Mouse (Mus musculus) MEL (cell line): ENCODE measurements around the gene Fgfr2. TPM values are rescaled to one million over a fixed set of nuclear protein-coding genes. Genes with fewer than 3 reads are reported as not detected.
A peak's percentile ranks its signal among the peaks of the same experiment; 100 is the strongest.

Experiments
- DNase-seq: peaks from one replicate; pipeline ENCODE4 v3.0.0; 2011; ENCODE audit warnings: low read depth, low spot score
- H3K27ac ChIP-seq: 2 replicates; pipeline ENCODE4 v1.5.1; 2012; ENCODE audit warnings: low read depth, mild to moderate bottlenecking, control low read depth, low read length, moderate library complexity; ENCODE audit not compliant: control insufficient read depth
- H3K27me3 ChIP-seq, 2 experiments: fragments of 150-350 bp in 1 of 2; sonication (generic) in 1 of 2; 2 replicates each; pipeline ENCODE4 v1.6.1; 2012; ENCODE audit warnings: low read length in 2 of 2, mild to moderate bottlenecking in 2 of 2, improper control_type of control experiment in 1 of 2, moderate library complexity in 1 of 2; ENCODE audit not compliant: insufficient read depth in 2 of 2, control insufficient read depth in 1 of 2
- H3K36me3 ChIP-seq, 2 experiments: 2 replicates each; pipeline ENCODE4 v1.6.1; 2012 to 2014; ENCODE audit warnings: low read length in 2 of 2, improper control_type of control experiment in 1 of 2, inconsistent platforms in 1 of 2, mild to moderate bottlenecking in 1 of 2; ENCODE audit not compliant: insufficient read depth in 2 of 2, control insufficient read depth in 1 of 2
- H3K4me1 ChIP-seq, 2 experiments: fragments of 150-350 bp in 1 of 2; sonication (generic) in 1 of 2; 2 replicates each; pipeline ENCODE4 v1.6.1; 2012; ENCODE audit warnings: low read length in 2 of 2, improper control_type of control experiment in 1 of 2, mild to moderate bottlenecking in 1 of 2; ENCODE audit not compliant: insufficient read depth in 2 of 2, control insufficient read depth in 1 of 2
- H3K4me3 ChIP-seq, 2 experiments: fragments of 150-350 bp in 1 of 2; sonication (generic) in 1 of 2; 2 replicates each; pipeline ENCODE4 v1.5.1; 2012; ENCODE audit warnings: low read depth in 2 of 2, low read length in 2 of 2, mild to moderate bottlenecking in 2 of 2, moderate library complexity in 2 of 2, control low read depth in 1 of 2, improper control_type of control experiment in 1 of 2; ENCODE audit not compliant: control insufficient read depth in 1 of 2, insufficient read depth in 1 of 2
- H3K79me2 ChIP-seq: 2 replicates; pipeline ENCODE4 v1.6.1; 2012; ENCODE audit warnings: mild to moderate bottlenecking, low read length, moderate library complexity; ENCODE audit not compliant: control insufficient read depth, poor library complexity, insufficient read depth
- H3K9ac ChIP-seq: 2 replicates; pipeline ENCODE4 v1.6.1; 2012; ENCODE audit warnings: low read depth, mild to moderate bottlenecking, control low read depth, low read length, moderate library complexity; ENCODE audit not compliant: control insufficient read depth, poor library complexity, severe bottlenecking
- H3K9me3 ChIP-seq: fragments of 150-350 bp; sonication (generic); replicated peaks from 2 replicates; pipeline ENCODE4 v1.6.1; 2012; ENCODE audit warnings: mild to moderate bottlenecking, low read length, improper control_type of control experiment, moderate library complexity; ENCODE audit not compliant: insufficient read depth
- BHLHE40 ChIP-seq: IDR thresholded peaks from 2 replicates; pipeline ENCODE4 v1.6.1; 2012; ENCODE audit warnings: low read depth, mild to moderate bottlenecking, inconsistent platforms, low read length, improper control_type of control experiment, borderline replicate concordance
- CHD2 ChIP-seq: IDR thresholded peaks from 2 replicates; pipeline ENCODE4 v1.6.1; 2011; ENCODE audit warnings: low read length, improper control_type of control experiment
- CTCF ChIP-seq, 3 experiments: IDR thresholded peaks in 2 of 3; conservative IDR thresholded peaks in 1 of 3; 2 replicates each; pipeline ENCODE4 v1.5.1; 2011 to 2012; ENCODE audit warnings: low read length in 3 of 3, low read depth in 2 of 3, mild to moderate bottlenecking in 2 of 3, improper control_type of control experiment in 1 of 3, inconsistent platforms in 1 of 3, mixed read lengths in 1 of 3, moderate library complexity in 1 of 3; ENCODE audit not compliant: control insufficient read depth in 1 of 3, insufficient read depth in 1 of 3, poor library complexity in 1 of 3, severe bottlenecking in 1 of 3
- ELF1 ChIP-seq: IDR thresholded peaks from 2 replicates; pipeline ENCODE4 v1.6.1; 2014; ENCODE audit warnings: low read depth, mild to moderate bottlenecking, inconsistent platforms, low read length, improper control_type of control experiment, moderate library complexity
- EP300 ChIP-seq, 2 experiments: IDR thresholded peaks; 2 replicates each; pipeline ENCODE4 v1.6.1; 2011; ENCODE audit warnings: improper control_type of control experiment in 2 of 2, low read length in 2 of 2, low read depth in 1 of 2, mild to moderate bottlenecking in 1 of 2
- ETS1 ChIP-seq: IDR thresholded peaks from 2 replicates; pipeline ENCODE4 v1.6.1; 2012; ENCODE audit warnings: low read depth, mild to moderate bottlenecking, inconsistent platforms, low read length, improper control_type of control experiment, moderate library complexity
- GATA1 ChIP-seq: IDR thresholded peaks from 2 replicates; pipeline ENCODE4 v1.6.1; 2011; ENCODE audit warnings: low read depth, low read length, improper control_type of control experiment
- JUND ChIP-seq: IDR thresholded peaks from 2 replicates; pipeline ENCODE4 v1.6.1; 2011; ENCODE audit warnings: low read depth, mild to moderate bottlenecking, improper control_type of control experiment, low read length
- KAT2A ChIP-seq: conservative IDR thresholded peaks from 2 replicates; pipeline ENCODE4 v1.6.1; 2012; ENCODE audit warnings: low read depth, low read length, improper control_type of control experiment, inconsistent platforms
- MAZ ChIP-seq: IDR thresholded peaks from 2 replicates; pipeline ENCODE4 v1.6.1; 2012; ENCODE audit warnings: low read depth, mild to moderate bottlenecking, inconsistent platforms, low read length, improper control_type of control experiment
- MXI1 ChIP-seq: IDR thresholded peaks from 2 replicates; pipeline ENCODE4 v1.6.1; 2011; ENCODE audit warnings: mild to moderate bottlenecking, low read depth, low read length, improper control_type of control experiment
- MYC ChIP-seq: IDR thresholded peaks from 2 replicates; pipeline ENCODE4 v1.6.1; 2011; ENCODE audit warnings: low read depth, mild to moderate bottlenecking, low read length, improper control_type of control experiment, moderate library complexity
- POLR2A ChIP-seq, 2 experiments: IDR thresholded peaks; 2 replicates each; pipeline ENCODE4 v1.6.1; 2011 to 2012; ENCODE audit warnings: low read length in 2 of 2, mild to moderate bottlenecking in 2 of 2, control low read depth in 1 of 2, improper control_type of control experiment in 1 of 2, low read depth in 1 of 2, moderate library complexity in 1 of 2; ENCODE audit not compliant: control insufficient read depth in 1 of 2, insufficient read depth in 1 of 2, poor library complexity in 1 of 2
- POLR2AphosphoS2 ChIP-seq: IDR thresholded peaks from 2 replicates; pipeline ENCODE4 v1.6.1; 2011; ENCODE audit warnings: low read length, improper control_type of control experiment
- RAD21 ChIP-seq: IDR thresholded peaks from 2 replicates; pipeline ENCODE4 v1.6.1; 2011; ENCODE audit warnings: mild to moderate bottlenecking, low read depth, low read length, improper control_type of control experiment
- RCOR1 ChIP-seq: IDR thresholded peaks from 2 replicates; pipeline ENCODE4 v1.6.1; 2012; ENCODE audit warnings: low read depth, mild to moderate bottlenecking, inconsistent platforms, low read length, improper control_type of control experiment
- SIN3A ChIP-seq: IDR thresholded peaks from 2 replicates; pipeline ENCODE4 v1.6.1; 2012; ENCODE audit warnings: low read length, improper control_type of control experiment, inconsistent platforms
- SMC3 ChIP-seq: IDR thresholded peaks from 2 replicates; pipeline ENCODE4 v1.6.1; 2011; ENCODE audit warnings: low read depth, low read length, improper control_type of control experiment
- TAL1 ChIP-seq: IDR thresholded peaks from 2 replicates; pipeline ENCODE4 v1.6.1; 2012; ENCODE audit warnings: mild to moderate bottlenecking, inconsistent platforms, low read length, moderate library complexity, mixed read lengths
- TBP ChIP-seq: IDR thresholded peaks from 2 replicates; pipeline ENCODE4 v1.8.0; 2011; ENCODE audit warnings: low read depth, low read length, improper control_type of control experiment
- TCF12 ChIP-seq: IDR thresholded peaks from 2 replicates; pipeline ENCODE4 v1.6.1; 2014; ENCODE audit warnings: low read depth, mild to moderate bottlenecking, inconsistent platforms, low read length, improper control_type of control experiment, moderate library complexity
- ZC3H11A ChIP-seq: IDR thresholded peaks from 2 replicates; pipeline ENCODE4 v1.6.1; 2012; ENCODE audit warnings: low read depth, mild to moderate bottlenecking, inconsistent platforms, low read length, improper control_type of control experiment
- ZKSCAN1 ChIP-seq: IDR thresholded peaks from 2 replicates; pipeline ENCODE4 v1.6.1; 2012; ENCODE audit warnings: low read depth, mild to moderate bottlenecking, inconsistent platforms, low read length, improper control_type of control experiment, moderate library complexity
- ZMIZ1 ChIP-seq: IDR thresholded peaks from 2 replicates; pipeline ENCODE4 v1.6.1; 2012; ENCODE audit warnings: low read depth, mild to moderate bottlenecking, inconsistent platforms, low read length, improper control_type of control experiment, moderate library complexity
- ZNF384 ChIP-seq: IDR thresholded peaks from 2 replicates; pipeline ENCODE4 v1.6.1; 2012; ENCODE audit warnings: low read depth, mild to moderate bottlenecking, inconsistent platforms, low read length, improper control_type of control experiment
- polyA plus RNA-seq, 2 experiments: library from polyadenylated mRNA; stranded (reverse) in 1 of 2; unstranded in 1 of 2; fragments of >175 nt in 1 of 2; fragments of >200 nt in 1 of 2; gene quantifications; 2 replicates each; pipeline versions ENCODE4 v1.2.1 to v1.2.4; 2012; ENCODE audit warnings: low replicate concordance in 2 of 2, low read depth in 1 of 2; ENCODE audit not compliant: insufficient read length in 2 of 2, insufficient read depth in 1 of 2, missing spikeins in 1 of 2
- total RNA-seq: library from RNA; depleted of rRNA; stranded (reverse); fragments of 300-350 nt; gene quantifications from 2 replicates; pipeline ENCODE4 v1.2.3, GENCODE M21; 2012

Gene Fgfr2
- total and polyA plus RNA-seq, 3 experiments = not detected

DNA sequence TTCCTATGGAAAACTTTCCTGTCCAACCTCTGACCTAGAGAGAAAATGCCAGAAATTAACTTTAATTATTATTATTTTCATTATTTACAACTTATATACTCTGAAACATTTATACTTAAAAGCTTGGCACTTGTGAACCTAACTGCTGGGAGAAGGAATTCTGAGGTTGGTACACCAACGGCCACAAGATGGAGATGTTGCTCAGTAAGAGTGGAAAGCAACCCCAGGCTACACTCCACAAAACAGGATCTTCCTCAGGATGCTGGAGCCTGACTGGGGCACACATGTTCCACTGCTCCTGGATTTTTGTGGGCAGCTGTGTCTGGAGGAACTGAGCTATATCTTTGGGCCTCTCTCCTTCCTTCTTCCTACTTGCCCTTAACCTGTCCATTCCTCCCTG lies 1690.9 kb downstream of the Fgfr2 start:
- Histone ChIP-seq H3K36me3 (no peaks in the 10 kb centered on the region), H3K27me3 (no peaks in the 10 kb centered on the region), H3K4me3 (no peak overlapping the region), H3K27ac (no peak overlapping the region), H3K9ac (no peak overlapping the region), H3K9me3 (no peaks in the 10 kb centered on the region), H3K79me2 (no peaks in the 10 kb centered on the region), H3K4me1 (no peaks in the 10 kb centered on the region)
- DNase-seq = peak; percentile 59
- TF ChIP-seq CTCF (IDR thresholded peaks at IDR 0.05 in 2 of 3, conservative IDR thresholded peaks at IDR 0.05 in 1 of 3; ENCODE audit: control insufficient read depth in 1 of 3, insufficient read depth in 1 of 3, low read depth in 2 of 3, low read length in 3 of 3, poor library complexity in 1 of 3, severe bottlenecking in 1 of 3) = peak; percentile 26 to 67 (median 50); a peak in 5 of 6 replicates
- TF ChIP-seq ZC3H11A = peak; percentile 46
- no peak for TF ChIP-seq TBP
- TF ChIP-seq RAD21 = peak; percentile 73
- TF ChIP-seq SMC3 = peak; percentile 63
- TF ChIP-seq POLR2A (IDR thresholded peaks at IDR 0.05; ENCODE audit: control insufficient read depth in 1 of 2, insufficient read depth in 1 of 2, low read depth in 1 of 2, low read length in 2 of 2, poor library complexity in 1 of 2) = no peak
- no peak for TF ChIP-seq SIN3A

DNA sequence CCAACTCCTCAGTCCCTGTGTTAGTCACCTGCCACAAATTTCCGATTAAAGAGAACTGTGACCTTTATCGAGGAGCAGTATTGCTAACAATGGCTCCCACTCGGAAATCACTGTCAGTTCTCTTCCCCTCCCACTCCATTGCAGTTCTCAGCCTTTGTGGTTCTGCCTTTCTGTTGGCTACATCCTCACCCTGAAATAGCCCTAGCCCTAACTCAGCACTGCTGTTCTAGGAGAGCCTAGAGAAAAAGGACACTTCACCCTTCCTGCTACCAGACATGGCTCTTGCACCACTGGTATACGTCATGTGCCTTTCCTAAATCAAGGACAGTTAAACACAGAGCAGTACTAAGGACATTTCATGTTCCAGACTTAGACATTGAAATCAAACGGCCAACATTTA lies 1695.8 kb downstream of the Fgfr2 start:
- TF ChIP-seq TBP (no peak), MYC (no peak), POLR2A (IDR thresholded peaks at IDR 0.05; ENCODE audit: control insufficient read depth in 1 of 2, insufficient read depth in 1 of 2, low read depth in 1 of 2, low read length in 2 of 2, poor library complexity in 1 of 2) (no peak), MAZ (no peak), JUND (no peak)
- Histone ChIP-seq H3K4me3 (no peak overlapping the region), H3K79me2 (no peaks in the 10 kb centered on the region), H3K27ac (no peak overlapping the region), H3K36me3 (peaks cover 0 to 5% of the 10 kb centered on the region in 2 experiments; a peak in 2 of 4 replicates), H3K27me3 (no peaks in the 10 kb centered on the region), H3K9me3 (no peaks in the 10 kb centered on the region), H3K4me1 (peaks cover 0 to 9% of the 10 kb centered on the region in 2 experiments; a peak in 3 of 4 replicates), H3K9ac (no peak overlapping the region)
- no peak for DNase-seq

DNA sequence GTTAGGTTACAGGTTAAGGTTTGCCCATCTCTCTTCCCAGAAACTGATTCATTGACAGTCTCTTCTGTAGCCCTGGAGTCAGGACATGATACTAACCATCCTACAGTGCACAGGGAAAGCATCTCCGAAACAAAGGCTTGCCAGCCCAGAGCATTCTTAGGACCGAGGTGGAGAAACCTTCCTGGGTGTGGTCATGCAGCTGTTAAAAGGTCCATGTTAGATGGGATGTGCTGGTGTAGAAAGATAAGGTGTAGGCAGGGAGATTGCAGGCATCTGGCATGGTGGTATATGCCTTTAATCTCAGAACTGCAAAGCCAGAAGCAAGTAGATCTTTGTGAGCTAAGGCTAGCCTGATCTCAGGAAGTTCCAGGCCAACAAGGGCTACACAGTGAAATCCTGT lies 1698.2 kb downstream of the Fgfr2 start:
- Histone ChIP-seq H3K27me3 (no peaks in the 10 kb centered on the region), H3K4me1 (peaks cover 0 to 9% of the 10 kb centered on the region in 2 experiments; a peak in 3 of 4 replicates), H3K36me3 (peaks cover 0 to 5% of the 10 kb centered on the region in 2 experiments; a peak in 2 of 4 replicates), H3K4me3 (no peak overlapping the region), H3K9me3 (no peaks in the 10 kb centered on the region), H3K9ac (no peak overlapping the region), H3K27ac (no peak overlapping the region), H3K79me2 (no peaks in the 10 kb centered on the region)
- peak; percentile 71 for DNase-seq
- no peak for TF ChIP-seq MAZ
- no peak for TF ChIP-seq SMC3
- no peak for TF ChIP-seq CHD2
- TF ChIP-seq TAL1 = peak; percentile 88
- TF ChIP-seq ZMIZ1 = no peak
- no peak for TF ChIP-seq KAT2A
- peak; percentile 78 for TF ChIP-seq ETS1
- TF ChIP-seq EP300 (IDR thresholded peaks at IDR 0.05; ENCODE audit: low read depth in 1 of 2, low read length in 2 of 2) = peak; percentile 79 to 91
- no peak for TF ChIP-seq BHLHE40
- peak; percentile 93 for TF ChIP-seq TCF12
- peak; percentile 79 for TF ChIP-seq RCOR1
- no peak for TF ChIP-seq POLR2AphosphoS2
- TF ChIP-seq ZKSCAN1 = no peak
- TF ChIP-seq POLR2A (IDR thresholded peaks at IDR 0.05; ENCODE audit: control insufficient read depth in 1 of 2, insufficient read depth in 1 of 2, low read depth in 1 of 2, low read length in 2 of 2, poor library complexity in 1 of 2) = no peak
- TF ChIP-seq MXI1 = no peak
- no peak for TF ChIP-seq ZNF384
- TF ChIP-seq ELF1 = no peak
- TF ChIP-seq RAD21 = no peak
- peak; percentile 89 for TF ChIP-seq GATA1
- TF ChIP-seq CTCF (IDR thresholded peaks at IDR 0.05 in 2 of 3, conservative IDR thresholded peaks at IDR 0.05 in 1 of 3; ENCODE audit: control insufficient read depth in 1 of 3, insufficient read depth in 1 of 3, low read depth in 2 of 3, low read length in 3 of 3, poor library complexity in 1 of 3, severe bottlenecking in 1 of 3) = no peak
